Mouse (Mus musculus): ENCODE results near the gene Irf1. TPM values are rescaled to one million over a fixed set of nuclear protein-coding genes. Genes with fewer than 3 reads are reported as not detected.

Irf1 gene
- polyA plus RNA-seq, 1 experiment from 2014 or later, result 13.2 TPM

DNA sequence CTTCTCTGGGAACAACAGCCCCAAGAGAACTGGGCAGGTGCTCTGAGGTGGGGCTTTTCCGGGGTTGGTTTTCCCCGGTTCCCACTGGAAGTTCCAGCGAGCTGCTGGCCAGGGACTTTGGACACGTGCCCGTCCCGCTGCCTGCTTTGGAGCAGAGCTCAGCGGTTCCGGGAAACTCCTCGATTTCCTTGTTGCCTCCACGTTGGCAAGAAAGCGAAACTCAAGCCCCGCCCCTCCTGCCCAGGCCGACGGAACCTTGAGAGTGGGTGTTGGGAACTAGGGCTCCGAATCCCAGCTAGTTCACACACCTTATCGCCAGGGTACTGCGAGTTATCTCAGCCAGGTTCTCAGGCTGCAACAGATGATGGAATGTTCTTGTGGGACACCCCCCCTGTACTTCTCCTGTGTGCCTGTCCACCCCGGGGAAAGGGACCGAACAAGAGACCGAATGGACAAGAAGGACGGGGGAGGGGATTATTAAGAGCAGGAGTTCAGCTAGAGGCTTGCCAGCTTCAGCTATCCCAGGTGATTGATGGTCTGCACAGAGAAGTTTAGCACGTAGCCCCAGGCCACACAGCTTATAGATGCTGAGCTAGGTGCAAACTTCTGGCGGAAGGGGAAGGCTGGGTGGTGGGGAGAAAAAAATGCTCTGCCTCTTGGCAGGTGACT, 6.9 kb upstream of the Irf1 start:
- H3K36me3 ChIP-seq (ENCODE audit: control insufficient read depth, insufficient read depth, low read length), result no peaks in the 10 kb centered on the region
- DNase-seq (ENCODE audit: low spot score) (peak; percentile 84), ATAC-seq (ENCODE audit: low read depth) (no peak)
- H3K4me3 ChIP-seq (ENCODE audit: low read depth, low read length), result peak overlapping the region; percentile 36
- peaks cover 52% of the 10 kb centered on the region for H3K4me1 ChIP-seq (ENCODE audit: control insufficient read depth, insufficient read depth, low read length)
- 5% methylated on average over 23 of the region's 23 CpGs for WGBS
- peak overlapping the region; percentile 91 for H3K27ac ChIP-seq (replicated peaks; ENCODE audit: low read depth, low read length)
- H3K9me3 ChIP-seq (ENCODE audit: control insufficient read depth, low read length), result no peaks in the 10 kb centered on the region
- peak overlapping the region; percentile 64 for H3K9ac ChIP-seq (ENCODE audit: low read depth, low read length)
- H3K27me3 ChIP-seq (replicated peaks; ENCODE audit: control insufficient read depth, insufficient read depth, low read length), result 0 out of 2 replicates have a peak, but pooled peaks cover 6% of the 10 kb centered on the region
- H3K4me2 ChIP-seq (ENCODE audit: low read depth, low read length), result peak overlapping the region; percentile 83

DNA sequence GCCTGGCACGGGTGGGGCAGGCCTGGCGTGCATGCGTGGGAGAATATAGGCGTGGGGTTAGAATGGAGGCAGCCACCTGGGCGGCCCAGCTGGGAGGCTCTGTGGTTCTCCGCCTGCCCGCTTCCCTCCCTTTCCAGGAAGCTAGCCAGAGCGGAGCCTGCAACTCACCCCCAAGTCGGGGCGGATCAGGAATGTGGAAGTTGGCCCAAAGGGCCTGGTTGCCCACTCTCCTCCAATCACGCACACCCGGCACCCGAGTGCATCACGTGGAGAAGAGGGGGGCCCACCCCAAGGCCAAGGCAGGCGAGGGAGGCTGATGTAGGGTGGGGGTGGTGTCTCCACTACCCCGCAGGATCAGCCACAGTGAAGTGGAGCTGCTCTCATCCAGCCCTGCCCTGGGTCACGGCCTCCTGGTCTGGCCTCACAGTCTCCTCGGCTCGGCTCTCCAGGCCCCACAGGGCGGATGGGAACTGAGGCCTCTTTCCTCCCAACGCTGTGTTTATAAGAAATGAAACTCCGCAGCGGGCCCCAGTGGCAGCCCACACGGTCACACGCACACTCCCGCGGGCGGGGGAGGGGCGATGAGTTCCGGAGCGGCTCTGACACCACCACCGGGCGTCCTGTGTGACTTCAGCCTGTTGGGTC, 6.2 kb upstream of the Irf1 start:
- 0 out of 2 replicates have a peak, but pooled peaks cover 6% of the 10 kb centered on the region for H3K27me3 ChIP-seq (replicated peaks; ENCODE audit: control insufficient read depth, insufficient read depth, low read length)
- no peaks in the 10 kb centered on the region for H3K36me3 ChIP-seq (ENCODE audit: control insufficient read depth, insufficient read depth, low read length)
- H3K9me3 ChIP-seq (ENCODE audit: control insufficient read depth, low read length), result no peaks in the 10 kb centered on the region
- ATAC-seq (ENCODE audit: low read depth), result peak; percentile 89
- peaks cover 47% of the 10 kb centered on the region for H3K4me1 ChIP-seq (ENCODE audit: control insufficient read depth, insufficient read depth, low read length)
- peak; percentile 93 for DNase-seq (ENCODE audit: low spot score)
- H3K4me2 ChIP-seq (ENCODE audit: low read depth, low read length), result peak overlapping the region; percentile 83
- H3K27ac ChIP-seq (replicated peaks; ENCODE audit: low read depth, low read length), result peak overlapping the region; percentile 91
- WGBS, result 0% methylated on average over 21 of the region's 33 CpGs
- H3K4me3 ChIP-seq (ENCODE audit: low read depth, low read length), result peak overlapping the region; percentile 36
- H3K9ac ChIP-seq (ENCODE audit: low read depth, low read length), result peak overlapping the region; percentile 64

DNA sequence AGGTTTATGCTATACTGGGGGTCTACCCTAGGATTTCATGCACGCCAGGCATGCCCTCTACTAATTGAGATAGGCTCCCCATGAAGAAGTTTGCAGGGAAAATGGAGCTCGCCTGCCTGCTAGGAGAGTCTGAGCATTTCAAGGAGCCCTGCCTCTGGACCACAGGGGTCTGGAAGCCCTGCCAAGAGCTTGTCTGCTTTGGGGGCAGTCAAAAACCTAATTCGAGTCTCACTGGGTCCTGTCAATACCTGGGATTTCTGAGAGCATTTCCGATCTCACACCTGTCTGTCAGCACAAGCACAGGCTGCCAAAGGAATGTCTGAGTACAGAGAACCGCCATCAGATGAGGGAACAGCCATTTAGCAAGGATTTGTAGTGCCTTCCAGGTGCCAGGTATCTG, 5.2 kb upstream of the Irf1 start:
- no peak for DNase-seq (ENCODE audit: low spot score)
- no peaks in the 10 kb centered on the region for H3K36me3 ChIP-seq (ENCODE audit: control insufficient read depth, insufficient read depth, low read length)
- H3K4me3 ChIP-seq (ENCODE audit: low read depth, low read length), result no peak overlapping the region
- H3K9me3 ChIP-seq (ENCODE audit: control insufficient read depth, low read length), result no peaks in the 10 kb centered on the region
- H3K9ac ChIP-seq (ENCODE audit: low read depth, low read length), result no peak overlapping the region
- 0 out of 2 replicates have a peak, but pooled peaks cover 6% of the 10 kb centered on the region for H3K27me3 ChIP-seq (replicated peaks; ENCODE audit: control insufficient read depth, insufficient read depth, low read length)
- peaks cover 39% of the 10 kb centered on the region for H3K4me1 ChIP-seq (ENCODE audit: control insufficient read depth, insufficient read depth, low read length)
- H3K27ac ChIP-seq (replicated peaks; ENCODE audit: low read depth, low read length), result peak overlapping the region; percentile 91; the same call in 1 of the 2 replicates
- WGBS, result 46% methylated on average over 5 of the region's 5 CpGs
- no peak overlapping the region for H3K4me2 ChIP-seq (ENCODE audit: low read depth, low read length)
- no peak for ATAC-seq (ENCODE audit: low read depth)

DNA sequence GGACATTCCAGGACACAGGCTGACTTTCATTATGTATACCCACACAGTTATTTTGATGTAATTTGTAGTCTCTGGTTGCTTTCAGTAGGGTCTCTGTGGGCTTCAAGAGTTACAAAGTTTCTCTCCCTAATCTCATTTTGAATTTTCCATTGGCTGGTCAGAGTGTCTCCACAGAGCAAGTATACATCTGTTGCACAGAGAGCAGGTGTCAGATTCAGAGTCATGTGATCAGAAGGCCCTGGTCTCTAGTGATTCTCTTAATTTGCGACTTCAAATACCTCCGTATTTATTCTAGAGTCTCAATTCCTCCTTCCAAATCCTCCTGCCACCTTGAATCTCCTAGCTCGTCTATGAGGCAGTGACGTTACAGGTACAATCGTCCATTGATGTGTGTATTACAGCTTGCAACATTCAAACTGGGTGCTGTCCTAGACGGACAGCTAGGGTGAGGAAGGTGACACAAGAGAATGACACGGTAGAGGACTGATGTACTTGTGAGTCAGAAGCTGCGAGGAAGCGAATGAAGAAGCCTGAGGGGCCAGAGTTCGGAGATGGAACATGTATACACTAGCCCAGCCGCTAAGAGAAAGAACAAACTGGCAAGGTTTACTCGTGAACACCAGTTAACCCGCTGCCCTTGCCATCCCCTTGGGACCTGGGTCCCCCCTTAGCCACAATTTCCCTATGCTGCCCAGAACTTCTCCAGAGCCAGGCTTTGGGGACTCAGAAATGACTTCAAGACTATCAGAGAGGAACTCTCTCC, 1.2 kb upstream of the Irf1 start:
- H3K4me3 ChIP-seq (ENCODE audit: low read depth, low read length), result no peak overlapping the region

DNA sequence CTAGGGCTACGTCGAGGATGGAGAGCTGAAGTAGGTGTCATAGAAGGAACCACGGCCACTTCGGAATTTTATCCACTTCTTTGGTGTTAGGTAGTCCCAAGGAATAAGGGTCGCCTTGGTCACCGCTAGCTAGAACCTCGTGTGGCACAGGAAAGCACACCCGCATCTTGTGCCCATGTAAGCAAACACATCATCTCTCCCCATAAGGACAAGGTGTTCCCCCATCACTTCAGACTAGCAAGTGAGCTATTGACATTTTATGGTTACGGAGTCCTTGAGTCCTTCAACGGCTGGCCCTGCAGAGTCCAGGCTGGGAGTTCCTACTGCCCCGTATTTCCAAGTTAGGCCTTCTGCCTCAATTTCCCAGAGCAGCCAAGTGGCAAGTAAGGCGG, 633 bp upstream of the Irf1 start:
- no peaks in the 10 kb centered on the region for H3K36me3 ChIP-seq (ENCODE audit: control insufficient read depth, insufficient read depth, low read length)
- ATAC-seq (ENCODE audit: low read depth), result no peak; the same call in 1 of the 2 replicates
- peak overlapping the region; percentile 79 for H3K4me2 ChIP-seq (ENCODE audit: low read depth, low read length)
- peak overlapping the region; percentile 74 for H3K4me3 ChIP-seq (ENCODE audit: low read depth, low read length)
- H3K9ac ChIP-seq (ENCODE audit: low read depth, low read length), result peak overlapping the region; percentile 75; the same call in 1 of the 2 replicates
- H3K27ac ChIP-seq (replicated peaks; ENCODE audit: low read depth, low read length), result no peak overlapping the region
- 57% methylated on average over 12 of the region's 12 CpGs for WGBS
- H3K9me3 ChIP-seq (ENCODE audit: control insufficient read depth, low read length), result no peaks in the 10 kb centered on the region
- no peaks in the 10 kb centered on the region for H3K27me3 ChIP-seq (replicated peaks; ENCODE audit: control insufficient read depth, insufficient read depth, low read length)
- H3K4me1 ChIP-seq (ENCODE audit: control insufficient read depth, insufficient read depth, low read length), result peaks cover 4% of the 10 kb centered on the region
- no peak for DNase-seq (ENCODE audit: low spot score)

More for the DNA sequence above, 1.2 kb upstream of the Irf1 start:
- Histone ChIP-seq H3K27me3 (replicated peaks; ENCODE audit: control insufficient read depth, insufficient read depth, low read length) (no peaks in the 10 kb centered on the region), H3K36me3 (ENCODE audit: control insufficient read depth, insufficient read depth, low read length) (no peaks in the 10 kb centered on the region), H3K4me2 (ENCODE audit: low read depth, low read length) (no peak overlapping the region), H3K9ac (ENCODE audit: low read depth, low read length) (no peak overlapping the region), H3K27ac (replicated peaks; ENCODE audit: low read depth, low read length) (no peak overlapping the region), H3K9me3 (ENCODE audit: control insufficient read depth, low read length) (no peaks in the 10 kb centered on the region), H3K4me1 (ENCODE audit: control insufficient read depth, insufficient read depth, low read length) (peaks cover 10% of the 10 kb centered on the region)
- ATAC-seq (ENCODE audit: low read depth), result no peak
- WGBS, result 66% methylated on average over 13 of the region's 13 CpGs
- DNase-seq (ENCODE audit: low spot score), result no peak

- Histone ChIP-seq H3K9me3 (ENCODE audit: control insufficient read depth, low read length) (no peaks in the 10 kb centered on the region), H3K27ac (replicated peaks; ENCODE audit: low read depth, low read length) (peak overlapping the region; percentile 76), H3K9ac (ENCODE audit: low read depth, low read length) (peak overlapping the region; percentile 75), H3K36me3 (ENCODE audit: control insufficient read depth, insufficient read depth, low read length) (0 out of 2 replicates have a peak, but pooled peaks cover 8% of the 10 kb centered on the region), H3K4me1 (ENCODE audit: control insufficient read depth, insufficient read depth, low read length) (no peaks in the 10 kb centered on the region), H3K4me2 (ENCODE audit: low read depth, low read length) (peak overlapping the region; percentile 79), H3K4me3 (ENCODE audit: low read depth, low read length) (peak overlapping the region; percentile 74), H3K27me3 (replicated peaks; ENCODE audit: control insufficient read depth, insufficient read depth, low read length) (no peaks in the 10 kb centered on the region)
- peak; percentile 75 for DNase-seq (ENCODE audit: low spot score)
- ATAC-seq (ENCODE audit: low read depth), result peak; percentile 87
- WGBS, result 1% methylated on average over 40 of the region's 75 CpGs
These were observed 444 bp downstream of the Irf1 start for GRCm38 (mm10) chr11:53770125-53770791.

- H3K36me3 ChIP-seq (ENCODE audit: control insufficient read depth, insufficient read depth, low read length), result peaks cover 14% of the 10 kb centered on the region; the same call in 1 of the 2 replicates
- H3K9ac ChIP-seq (ENCODE audit: low read depth, low read length), result no peak overlapping the region
- 80% methylated on average over 11 of the region's 11 CpGs for WGBS
- no peaks in the 10 kb centered on the region for H3K27me3 ChIP-seq (replicated peaks; ENCODE audit: control insufficient read depth, insufficient read depth, low read length)
- H3K4me3 ChIP-seq (ENCODE audit: low read depth, low read length), result peak overlapping the region; percentile 74
- no peaks in the 10 kb centered on the region for H3K9me3 ChIP-seq (ENCODE audit: control insufficient read depth, low read length)
- no peak for DNase-seq (ENCODE audit: low spot score)
- H3K4me1 ChIP-seq (ENCODE audit: control insufficient read depth, insufficient read depth, low read length), result no peaks in the 10 kb centered on the region
- peak overlapping the region; percentile 79 for H3K4me2 ChIP-seq (ENCODE audit: low read depth, low read length)
- no peak overlapping the region for H3K27ac ChIP-seq (replicated peaks; ENCODE audit: low read depth, low read length)
- no peak for ATAC-seq (ENCODE audit: low read depth)
These were observed 1.4 kb downstream of the Irf1 start for GRCm38 (mm10) chr11:53771001-53771744.
